Mouse (Mus musculus) lung, postnatal 10 days (tissue): ENCODE results near the gene Josd1.

Source experiments
- DNase-seq: peaks from one replicate; pipeline ENCODE4 v3.0.0; 2021

Josd1 gene

DNA sequence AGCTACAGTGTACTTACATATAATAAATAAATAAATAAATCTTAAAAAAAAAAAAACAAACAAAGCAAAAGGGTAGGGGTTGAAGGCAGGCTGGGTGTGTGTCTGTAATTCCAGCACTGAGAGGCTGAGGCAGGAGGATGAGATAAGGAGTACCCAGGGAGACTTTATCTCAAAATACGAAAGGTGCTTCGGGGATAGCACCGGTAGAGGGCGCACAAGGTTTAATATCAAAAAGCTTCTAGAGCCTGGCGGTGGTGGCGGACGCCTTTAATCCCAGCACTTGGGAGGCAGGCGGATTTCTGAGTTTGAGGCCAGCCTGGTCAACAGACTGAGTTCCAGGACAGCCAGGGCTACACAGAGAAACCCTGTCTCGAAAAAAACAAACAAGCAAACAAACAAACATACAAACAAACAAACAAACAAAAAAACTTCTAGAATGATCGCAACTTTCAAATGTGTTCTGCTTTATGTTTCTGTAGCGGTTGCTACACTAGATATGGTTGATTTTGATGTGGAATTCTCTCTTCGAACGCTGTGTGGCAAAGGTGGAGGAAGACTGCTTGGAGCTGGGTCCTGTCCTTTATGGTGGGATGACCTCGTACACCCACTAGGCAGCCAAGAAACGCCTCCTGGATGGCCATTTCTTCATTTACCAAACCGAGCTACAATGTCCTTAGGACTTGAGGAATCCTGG, 29.7 kb downstream of the Josd1 start:
- peak; percentile 92 for DNase-seq

GRCm38 (mm10) chr15:79656451-79656850, 31.3 kb downstream of the Josd1 start:
- DNase-seq, result no peak

- DNase-seq, result no peak
These were observed 36.2 kb downstream of the Josd1 start for GRCm38 (mm10) chr15:79651481-79651880.

DNA sequence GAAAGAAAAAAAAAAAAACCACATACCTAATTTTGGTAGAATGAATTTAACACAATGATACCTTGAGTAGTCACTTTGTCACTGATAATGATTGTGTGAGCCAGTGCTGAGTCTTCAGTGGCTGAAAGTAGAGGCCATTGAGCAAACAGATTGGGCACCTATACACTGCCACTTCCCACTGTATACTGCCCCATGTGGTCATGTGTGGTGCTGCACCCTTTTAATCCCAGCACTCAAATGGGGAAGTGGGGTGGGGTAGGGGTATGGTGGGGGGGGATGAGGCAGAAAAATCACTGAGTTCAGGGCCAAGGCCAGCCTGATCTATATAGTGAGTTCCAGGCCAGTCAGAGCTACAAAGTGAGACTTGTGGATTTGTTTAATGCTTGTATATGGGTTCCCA, 37.1 kb downstream of the Josd1 start:
- DNase-seq, result peak; percentile 60

GRCm38 (mm10) chr15:79648130-79648529, 39.6 kb downstream of the Josd1 start:
- DNase-seq, result no peak

DNA sequence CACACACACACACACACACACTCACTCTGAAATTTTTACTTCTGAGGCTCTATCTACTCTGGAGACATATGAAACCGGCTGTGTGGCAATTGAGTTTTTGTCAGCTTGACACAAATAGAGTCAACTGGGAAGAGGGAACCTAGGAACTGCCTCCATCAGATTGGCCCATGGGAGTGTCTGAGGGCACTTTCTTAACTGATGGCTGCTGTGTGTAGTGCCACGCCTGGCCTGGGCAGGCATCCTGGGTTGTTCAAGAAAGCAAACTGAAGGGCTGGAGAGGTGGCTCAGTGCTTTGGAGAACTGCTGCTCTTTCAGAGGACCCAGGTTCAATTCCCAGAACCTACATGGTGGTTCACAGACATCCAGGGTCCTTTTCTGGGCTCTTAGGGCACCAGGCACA, 42.2 kb downstream of the Josd1 start:
- no peak for DNase-seq

- DNase-seq, result no peak
These were observed 46.4 kb downstream of the Josd1 start for GRCm38 (mm10) chr15:79641135-79641817.

DNA sequence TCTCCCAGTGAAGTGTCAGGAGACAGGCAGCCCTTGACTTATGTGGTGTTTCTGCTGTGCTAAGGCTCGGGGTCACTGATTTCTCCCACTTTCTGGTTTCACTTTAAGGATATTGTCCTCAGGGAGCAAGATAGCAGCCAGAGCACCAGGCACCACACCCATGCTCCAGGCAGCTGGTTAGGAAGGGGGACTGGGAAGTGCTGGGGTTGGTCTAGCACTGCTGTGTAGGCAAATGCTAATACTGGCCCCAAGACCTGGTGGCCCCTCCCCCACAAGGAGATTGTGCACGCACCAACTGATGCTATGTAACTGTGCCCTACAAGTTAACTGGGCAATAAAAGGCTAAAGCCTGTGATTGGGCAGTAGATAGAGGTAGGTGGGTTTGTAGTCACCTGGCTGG, 57.2 kb downstream of the Josd1 start:
- no peak for DNase-seq
